In genomic region chr15:85647593-85647992, GRCm38 (mm10) we compare ENCODE assay signal across 18 mouse cellular contexts.
DNase-seq lines count a peak whose midpoint lies in the region; ATAC-seq and TF ChIP-seq lines count a peak whose summit lies in the region.
"Had no signal": no experiment of that assay in that cellular context is flagged by ENCODE, and none has a peak within 500 bp of the region (broad histone marks: within the 10 kb centered on the region; RNA-seq: fewer than 3 reads in every experiment).

No protein-coding gene starts in this region.

- WGBS in heart, adult 2 months, result 16% methylated on average over 6 of the region's 6 CpGs
- WGBS in liver, adult 2 months, result 23% methylated on average over 6 of the region's 6 CpGs
- 76% methylated on average over 6 of the region's 6 CpGs for WGBS in liver, embryonic 11.5 days

- H3K27ac ChIP-seq in heart, adult 2 months, result peak overlapping the region; percentile 99
- no peak overlapping the region; the same call in 1 of the 2 replicates for H3K27ac ChIP-seq in liver, adult 2 months (replicated peaks; ENCODE audit: insufficient read depth, low read depth, low read length)
- H3K27ac ChIP-seq in liver, embryonic 11.5 days (ENCODE audit: low read depth, low read length), result no peak overlapping the region
- H3K27ac ChIP-seq: forebrain, embryonic 15.5 days; left cerebral cortex, adult 2 months; neural tube, embryonic 15.5 days; stomach, embryonic 15.5 days had no signal

- intact Hi-C loops in heart, adult 2 months (cut with DNase I), result no loop called here
- intact Hi-C loops in heart, postnatal 36 days (cut with DNase I), result no loop called here

- no peak for TF ChIP-seq CTCF in heart, adult 2 months (IDR thresholded peaks at IDR 0.05)
- TF ChIP-seq CTCF in liver, adult 2 months (IDR thresholded peaks at IDR 0.05; ENCODE audit: low read depth, low read length), result no peak

- H3K4me2 ChIP-seq in liver, embryonic 11.5 days, result no peak overlapping the region

- peaks cover 24% of the 10 kb centered on the region for H3K4me1 ChIP-seq in heart, adult 2 months (ENCODE audit: control insufficient read depth, insufficient read depth, low read length)
- H3K4me1 ChIP-seq in liver, adult 2 months (ENCODE audit: control insufficient read depth, insufficient read depth, low read length), result peaks cover 11% of the 10 kb centered on the region
- peaks cover 4% of the 10 kb centered on the region; the same call in 1 of the 2 replicates for H3K4me1 ChIP-seq in liver, embryonic 11.5 days (replicated peaks; ENCODE audit: control insufficient read depth, insufficient read depth, low read length)

- no peaks in the 10 kb centered on the region for H3K27me3 ChIP-seq in heart, adult 2 months (ENCODE audit: control insufficient read depth, insufficient read depth, low read length)
- H3K27me3 ChIP-seq in liver, adult 2 months (ENCODE audit: control insufficient read depth, insufficient read depth, low read length), result no peaks in the 10 kb centered on the region
- H3K27me3 ChIP-seq in liver, embryonic 11.5 days (replicated peaks; ENCODE audit: control insufficient read depth, insufficient read depth, low read length), result peaks cover 67% of the 10 kb centered on the region
- H3K27me3 ChIP-seq: forebrain, embryonic 15.5 days; stomach, embryonic 15.5 days had no signal

- no peak overlapping the region for H3K9ac ChIP-seq in heart, adult 2 months (ENCODE audit: low read depth, low read length)
- H3K9ac ChIP-seq in liver, adult 2 months (ENCODE audit: low read depth, low read length), result no peak overlapping the region
- no peak overlapping the region for H3K9ac ChIP-seq in liver, embryonic 11.5 days (ENCODE audit: low read depth, low read length)
- H3K9ac ChIP-seq: limb, embryonic 12.5 days; neural tube, embryonic 15.5 days; stomach, embryonic 15.5 days had no signal

- peak in 1 of 2 experiments; percentile 23 for DNase-seq in heart, adult 2 months
- DNase-seq in heart, postnatal 36 days, result no peak
- peak; percentile 76 for DNase-seq in liver, adult 2 months (ENCODE audit: extremely low read depth, low read depth, low spot score)
- DNase-seq in liver, embryonic 11.5 days (ENCODE audit: low spot score), result no peak
- DNase-seq in brain, adult 2 months (ENCODE audit: low read depth, low spot score), result peak; percentile 71
- DNase-seq in naive thymus-derived CD4-positive, alpha-beta T cell, adult 2 months (ENCODE audit: low read depth), result peak; percentile 43
- DNase-seq in gastrocnemius, postnatal 4 days (ENCODE audit: low spot score in 2 of 2), result no peak
- DNase-seq: cerebellum, adult 9-10 months; gastrocnemius, postnatal 10 days; kidney, adult 11 months; retina, postnatal 1 day had no signal

- peak overlapping the region; percentile 68 for H3K4me3 ChIP-seq in heart, adult 2 months
- H3K4me3 ChIP-seq in liver, adult 2 months (ENCODE audit: insufficient read depth, low read depth, low read length), result no peak overlapping the region
- H3K4me3 ChIP-seq in liver, embryonic 11.5 days (ENCODE audit: low read depth, low read length), result no peak overlapping the region
- H3K4me3 ChIP-seq: hindbrain, embryonic 13.5 days; left cerebral cortex, adult 2 months; megakaryocyte, embryonic 14.5 days had no signal

- no peak for TF ChIP-seq EP300 in heart, adult 2 months (IDR thresholded peaks at IDR 0.05; ENCODE audit: insufficient read depth, low read depth, low read length)

- no peaks in the 10 kb centered on the region for H3K79me2 ChIP-seq in heart, adult 2 months (replicated peaks; ENCODE audit: control insufficient read depth, insufficient read depth, low read length)
- H3K79me2 ChIP-seq in liver, adult 2 months (ENCODE audit: control insufficient read depth, insufficient read depth, low read length), result peaks cover 5% of the 10 kb centered on the region; the same call in 1 of the 2 replicates

- no peak for ATAC-seq in liver, embryonic 11.5 days (replicated peaks; ENCODE audit: low FRiP score)
- ATAC-seq: forebrain, embryonic 15.5 days had no signal

- no peaks in the 10 kb centered on the region for H3K9me3 ChIP-seq in liver, embryonic 11.5 days (ENCODE audit: control insufficient read depth, low read length)
- H3K9me3 ChIP-seq: forebrain, embryonic 15.5 days; hindbrain, embryonic 13.5 days; limb, embryonic 12.5 days; megakaryocyte, embryonic 14.5 days; neural tube, embryonic 15.5 days; stomach, embryonic 15.5 days had no signal

- no peaks in the 10 kb centered on the region for H3K36me3 ChIP-seq in heart, adult 2 months (ENCODE audit: control insufficient read depth, insufficient read depth, low read length)
- no peaks in the 10 kb centered on the region for H3K36me3 ChIP-seq in liver, adult 2 months (ENCODE audit: control insufficient read depth, insufficient read depth, low read length)
- H3K36me3 ChIP-seq in liver, embryonic 11.5 days (ENCODE audit: control insufficient read depth, insufficient read depth, low read length), result no peaks in the 10 kb centered on the region
- H3K36me3 ChIP-seq: forebrain, embryonic 15.5 days; hindbrain, embryonic 13.5 days; limb, embryonic 12.5 days; neural tube, embryonic 15.5 days; stomach, embryonic 15.5 days had no signal

- TF ChIP-seq POLR2A in heart, adult 2 months (IDR thresholded peaks at IDR 0.05; ENCODE audit: insufficient read depth, low read depth, low read length), result no peak
- TF ChIP-seq POLR2A in liver, adult 2 months (IDR thresholded peaks at IDR 0.05; ENCODE audit: extremely low read depth, insufficient read depth, low read length), result no peak

Comparison
In these comparisons a context has a peak if more than half of its experiments do, and no peak if none do; other contexts are left out.
1. DNase-seq: peak in liver, adult 2 months (single experiment), brain, adult 2 months (single experiment) and naive thymus-derived CD4-positive, alpha-beta T cell, adult 2 months (single experiment); none in heart, postnatal 36 days (0 of 2), liver, embryonic 11.5 days (single experiment) and gastrocnemius, postnatal 4 days (0 of 2).